Mouse (Mus musculus) E14TG2a.4 (cell line): ENCODE data around the gene Mast3.

ENCODE experiments used
- CTCF ChIP-seq: conservative IDR thresholded peaks from 2 replicates; pipeline ENCODE4 v1.5.1; 2014; ENCODE audit warnings: low read length
- NANOG ChIP-seq: IDR thresholded peaks from 2 replicates; pipeline ENCODE4 v1.6.1; 2014; ENCODE audit warnings: borderline replicate concordance, low read length, mixed read lengths
- POU5F1 ChIP-seq: IDR thresholded peaks from 2 replicates; pipeline ENCODE4 v1.6.1; 2014; ENCODE audit warnings: low read length, borderline replicate concordance

- TF ChIP-seq CTCF (no peak), POU5F1 (no peak), NANOG (no peak)
These were observed 46.0 kb downstream of the Mast3 start for GRCm38 (mm10) chr8:70758616-70759561.
